Mouse (Mus musculus) cortical plate, adult 2 months (tissue): Measurements from ENCODE around the gene Scamp3.

Source experiments
- CTCF ChIP-seq: fragments of 200-500 bp; IDR thresholded peaks from 2 replicates; pipeline ENCODE4 v1.5.1; 2011; ENCODE audit warnings: mild to moderate bottlenecking, control low read depth, low read length; ENCODE audit not compliant: insufficient read depth; ENCODE audit errors: extremely low read depth
- POLR2A ChIP-seq: fragments of 200-500 bp; IDR thresholded peaks from 2 replicates; pipeline ENCODE4 v1.6.1; 2011; ENCODE audit warnings: mild to moderate bottlenecking, low read length, control low read depth; ENCODE audit not compliant: insufficient read depth; ENCODE audit errors: extremely low read depth

GRCm38 (mm10) chr3:89231772-89232275 lies 54.6 kb downstream of the Scamp3 start:
- TF ChIP-seq CTCF: no peak
- no peak for TF ChIP-seq POLR2A
